Mouse (Mus musculus): Measurements from ENCODE around the gene Ctnnd2. TPM values are rescaled to one million over a fixed set of nuclear protein-coding genes. Genes with fewer than 3 reads are reported as not detected.

Ctnnd2 gene
- polyA plus RNA-seq, 1 experiment from 2014 or later: 0.85 TPM

DNA sequence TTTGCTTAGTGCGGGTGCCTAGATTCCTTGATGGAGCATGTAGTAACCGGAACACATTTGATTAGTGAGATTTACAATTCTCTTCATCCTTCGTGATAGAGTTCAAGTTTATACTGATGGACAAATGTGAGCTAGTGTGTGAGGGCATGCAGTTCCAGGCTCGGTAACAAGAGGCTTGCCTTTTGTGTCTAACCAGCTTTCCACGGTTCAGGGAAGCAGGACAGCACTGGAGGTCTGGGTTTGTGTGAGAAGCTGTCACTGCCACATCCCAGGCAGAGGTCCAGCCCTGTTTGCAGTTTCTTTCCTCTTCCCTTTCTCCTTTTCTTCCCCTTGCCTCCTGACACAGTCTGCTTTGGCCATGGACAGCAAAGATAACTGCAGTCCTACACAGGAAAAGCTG is 279.5 kb downstream of the Ctnnd2 start:
- ATAC-seq (replicated peaks; ENCODE audit: low FRiP score) (no peak), DNase-seq (ENCODE audit: low spot score) (no peak)
- Histone ChIP-seq H3K27me3 (replicated peaks; ENCODE audit: control insufficient read depth, insufficient read depth, low read length) (no peaks in the 10 kb centered on the region), H3K4me2 (no peak overlapping the region), H3K36me3 (ENCODE audit: control insufficient read depth, insufficient read depth, low read length) (no peaks in the 10 kb centered on the region), H3K9ac (ENCODE audit: low read depth, low read length) (no peak overlapping the region), H3K27ac (ENCODE audit: low read depth, low read length) (no peak overlapping the region), H3K4me1 (replicated peaks; ENCODE audit: control insufficient read depth, insufficient read depth, low read length) (no peaks in the 10 kb centered on the region), H3K4me3 (ENCODE audit: low read depth, low read length) (no peak overlapping the region), H3K9me3 (ENCODE audit: control insufficient read depth, low read length) (no peaks in the 10 kb centered on the region)
- 68% methylated on average over 5 of the region's 5 CpGs for WGBS

DNA sequence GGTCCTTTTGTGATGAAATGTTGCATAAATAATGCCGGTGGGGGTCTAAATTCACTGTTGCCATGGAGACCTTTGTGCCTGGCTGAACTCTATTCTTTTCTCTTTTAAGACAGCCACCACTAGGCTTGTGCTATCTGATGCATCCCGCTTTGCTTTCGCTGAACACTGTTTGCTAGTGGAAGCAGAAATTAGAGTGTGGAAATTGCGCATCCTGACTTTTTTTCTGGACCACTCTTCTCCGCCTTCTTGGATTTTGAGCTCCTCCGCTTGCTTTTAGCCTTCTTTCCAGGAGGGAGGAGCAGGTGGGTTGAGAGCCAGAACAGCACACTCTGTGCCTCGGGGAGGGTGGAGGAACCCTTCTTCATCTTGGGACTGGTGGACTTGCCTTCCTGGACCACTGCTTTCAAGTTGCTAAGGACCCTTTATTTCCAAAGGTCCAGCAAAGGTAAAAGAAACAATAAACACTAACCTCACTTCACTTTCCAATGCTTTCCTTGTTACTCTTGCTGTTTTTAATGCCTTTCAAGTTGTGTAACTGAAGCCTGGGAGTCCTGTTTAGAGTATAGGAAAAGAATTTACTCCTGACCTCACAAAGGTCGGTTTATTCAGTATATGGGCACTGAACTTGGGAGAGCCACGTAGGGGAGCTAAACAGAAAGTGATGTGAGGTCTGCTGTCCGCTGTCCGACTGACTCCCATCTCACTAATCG is 285.3 kb downstream of the Ctnnd2 start:
- no peak overlapping the region for H3K9ac ChIP-seq (ENCODE audit: low read depth, low read length)
- DNase-seq (ENCODE audit: low spot score) (no peak), ATAC-seq (replicated peaks; ENCODE audit: low FRiP score) (no peak)
- no peak overlapping the region for H3K4me2 ChIP-seq
- no peak overlapping the region for H3K27ac ChIP-seq (ENCODE audit: low read depth, low read length)
- no peaks in the 10 kb centered on the region for H3K27me3 ChIP-seq (replicated peaks; ENCODE audit: control insufficient read depth, insufficient read depth, low read length)
- WGBS: 71% methylated on average over 12 of the region's 12 CpGs
- H3K36me3 ChIP-seq (ENCODE audit: control insufficient read depth, insufficient read depth, low read length): no peaks in the 10 kb centered on the region
- H3K9me3 ChIP-seq (ENCODE audit: control insufficient read depth, low read length): no peaks in the 10 kb centered on the region
- H3K4me1 ChIP-seq (replicated peaks; ENCODE audit: control insufficient read depth, insufficient read depth, low read length): no peaks in the 10 kb centered on the region
- H3K4me3 ChIP-seq (ENCODE audit: low read depth, low read length): no peak overlapping the region

DNA sequence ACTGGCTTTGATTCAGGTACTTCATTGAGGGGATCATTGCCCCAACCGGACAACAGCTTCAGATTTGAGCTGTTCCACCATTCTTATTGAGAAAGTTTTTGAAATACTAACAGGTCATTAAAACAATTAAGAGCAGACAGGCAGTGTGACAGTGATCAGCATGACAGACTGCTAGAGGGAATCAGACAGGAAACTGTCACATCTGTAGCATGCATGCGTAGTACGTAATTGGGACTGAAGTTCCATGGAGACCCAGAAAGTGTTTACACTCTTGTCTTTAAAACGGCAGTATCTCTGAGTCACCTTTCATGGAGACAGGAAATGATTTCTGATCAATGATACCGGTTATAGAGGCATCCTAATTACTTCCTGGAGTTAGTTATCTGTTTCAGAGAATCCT is 286.3 kb downstream of the Ctnnd2 start:
- Histone ChIP-seq H3K9ac (ENCODE audit: low read depth, low read length) (no peak overlapping the region), H3K4me1 (replicated peaks; ENCODE audit: control insufficient read depth, insufficient read depth, low read length) (no peaks in the 10 kb centered on the region), H3K36me3 (ENCODE audit: control insufficient read depth, insufficient read depth, low read length) (no peaks in the 10 kb centered on the region), H3K9me3 (ENCODE audit: control insufficient read depth, low read length) (no peaks in the 10 kb centered on the region), H3K4me3 (ENCODE audit: low read depth, low read length) (no peak overlapping the region), H3K27ac (ENCODE audit: low read depth, low read length) (no peak overlapping the region), H3K4me2 (no peak overlapping the region), H3K27me3 (replicated peaks; ENCODE audit: control insufficient read depth, insufficient read depth, low read length) (no peaks in the 10 kb centered on the region)
- no peak for ATAC-seq (replicated peaks; ENCODE audit: low FRiP score)
- no peak for DNase-seq (ENCODE audit: low spot score)
- 71% methylated on average over 5 of the region's 5 CpGs for WGBS

DNA sequence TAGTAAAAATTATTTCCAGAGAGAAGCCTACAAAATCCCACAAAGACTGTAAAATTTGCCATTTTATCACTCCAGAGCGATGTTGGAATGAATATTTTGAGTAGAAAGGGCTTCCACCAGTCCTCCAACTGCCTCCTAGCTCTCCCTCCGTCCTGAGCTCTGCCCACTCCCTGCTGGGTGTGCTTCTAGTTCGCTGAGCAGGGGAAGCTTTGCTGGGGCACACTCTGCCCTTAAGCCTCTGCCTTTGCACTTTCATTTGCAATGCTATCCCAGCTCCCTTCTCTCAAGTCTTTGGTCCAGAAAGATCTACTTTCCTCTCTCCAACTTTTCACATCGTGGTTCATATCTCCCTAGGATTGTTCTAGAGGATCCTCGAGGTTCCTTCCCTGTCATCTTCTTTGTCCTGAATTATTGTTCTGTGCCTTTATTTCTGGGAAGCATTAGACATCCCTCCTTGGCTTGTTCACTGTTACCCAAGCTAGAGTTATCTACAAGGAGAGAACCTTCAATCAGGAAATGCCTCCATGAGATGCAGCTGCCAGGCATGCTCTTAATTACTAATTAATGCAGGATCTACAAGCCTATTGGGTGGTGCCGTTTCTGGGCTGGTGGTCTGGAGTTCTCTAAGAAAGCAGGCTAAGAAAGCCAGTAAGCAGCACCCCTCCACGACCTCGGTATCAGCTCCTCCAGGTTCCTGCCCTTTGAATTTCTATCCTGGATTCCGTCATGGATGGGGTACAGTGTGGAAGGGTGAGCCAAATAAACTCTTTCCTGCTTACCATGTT is 288.1 kb downstream of the Ctnnd2 start:
- H3K9me3 ChIP-seq (ENCODE audit: control insufficient read depth, low read length): no peaks in the 10 kb centered on the region
- DNase-seq (ENCODE audit: low spot score) (no peak), ATAC-seq (replicated peaks; ENCODE audit: low FRiP score) (no peak)
- H3K9ac ChIP-seq (ENCODE audit: low read depth, low read length): no peak overlapping the region
- H3K27ac ChIP-seq (ENCODE audit: low read depth, low read length): no peak overlapping the region
- no peaks in the 10 kb centered on the region for H3K4me1 ChIP-seq (replicated peaks; ENCODE audit: control insufficient read depth, insufficient read depth, low read length)
- no peak overlapping the region for H3K4me3 ChIP-seq (ENCODE audit: low read depth, low read length)
- no peak overlapping the region for H3K4me2 ChIP-seq
- WGBS: 56% methylated on average over 9 of the region's 9 CpGs
- no peaks in the 10 kb centered on the region for H3K36me3 ChIP-seq (ENCODE audit: control insufficient read depth, insufficient read depth, low read length)
- H3K27me3 ChIP-seq (replicated peaks; ENCODE audit: control insufficient read depth, insufficient read depth, low read length): no peaks in the 10 kb centered on the region

DNA sequence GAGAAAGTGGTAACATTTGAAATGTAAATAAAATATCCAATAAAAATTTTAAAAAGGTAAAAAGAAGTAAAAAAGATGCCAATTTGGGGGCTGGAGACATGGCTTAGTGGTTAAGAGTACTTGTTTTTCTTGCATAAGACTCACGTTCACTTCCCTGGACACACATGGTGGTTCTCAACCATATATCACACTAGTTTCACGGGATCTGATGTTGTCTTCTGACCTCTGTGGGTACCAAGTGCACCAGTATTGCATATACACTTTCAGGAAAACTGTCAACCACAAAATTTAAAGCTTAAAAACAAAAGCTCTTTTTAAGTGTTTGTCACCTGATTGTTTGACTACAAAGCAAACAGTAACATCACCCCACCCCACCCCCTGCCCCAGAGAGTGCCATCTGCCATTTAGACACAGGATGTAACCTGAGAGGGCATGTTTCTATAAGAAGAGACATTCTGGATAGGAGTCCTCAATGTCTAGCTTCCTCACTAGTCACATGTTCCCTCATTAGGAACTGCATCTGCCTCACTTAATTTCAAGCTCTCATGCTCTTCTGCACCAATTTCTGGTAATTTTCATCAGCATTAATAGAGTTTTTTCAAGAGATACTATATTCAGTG is 290.5 kb downstream of the Ctnnd2 start:
- Histone ChIP-seq H3K9ac (ENCODE audit: low read depth, low read length) (no peak overlapping the region), H3K4me3 (ENCODE audit: low read depth, low read length) (no peak overlapping the region), H3K27me3 (replicated peaks; ENCODE audit: control insufficient read depth, insufficient read depth, low read length) (no peaks in the 10 kb centered on the region), H3K4me2 (no peak overlapping the region), H3K9me3 (ENCODE audit: control insufficient read depth, low read length) (no peaks in the 10 kb centered on the region), H3K36me3 (ENCODE audit: control insufficient read depth, insufficient read depth, low read length) (no peaks in the 10 kb centered on the region), H3K27ac (ENCODE audit: low read depth, low read length) (no peak overlapping the region), H3K4me1 (replicated peaks; ENCODE audit: control insufficient read depth, insufficient read depth, low read length) (no peaks in the 10 kb centered on the region)
- DNase-seq (ENCODE audit: low spot score): no peak
- 62% methylated on average over 2 of the region's 2 CpGs for WGBS
- ATAC-seq (replicated peaks; ENCODE audit: low FRiP score): no peak

DNA sequence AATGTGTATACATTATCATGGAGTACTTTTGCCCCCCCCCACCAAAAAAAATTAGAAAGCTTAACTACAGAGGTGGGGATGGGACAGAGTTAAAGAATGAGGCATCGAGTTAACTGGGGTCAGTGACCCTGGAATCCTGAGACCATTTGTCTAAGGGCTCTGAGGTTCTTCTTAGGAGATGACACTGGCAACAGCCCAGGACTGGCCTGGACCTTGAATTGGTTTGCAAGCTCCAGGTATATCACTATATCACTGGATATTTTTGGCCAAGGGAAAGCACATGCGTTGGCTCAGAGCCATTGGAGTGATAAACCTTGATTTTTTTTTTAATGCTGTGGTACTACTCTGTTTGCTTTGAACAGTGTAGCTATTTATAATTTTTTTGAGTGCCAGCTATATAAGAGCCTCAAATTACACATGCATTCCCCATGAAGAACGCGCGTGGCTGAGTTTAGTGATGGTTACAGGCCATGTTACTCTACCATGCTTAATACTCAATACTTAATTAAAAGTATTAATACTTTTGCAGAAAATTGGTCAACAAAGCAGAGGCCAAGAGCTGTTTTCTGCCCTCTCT is 291.2 kb downstream of the Ctnnd2 start:
- DNase-seq (ENCODE audit: low spot score): no peak
- Histone ChIP-seq H3K27ac (ENCODE audit: low read depth, low read length) (no peak overlapping the region), H3K4me3 (ENCODE audit: low read depth, low read length) (no peak overlapping the region), H3K4me1 (replicated peaks; ENCODE audit: control insufficient read depth, insufficient read depth, low read length) (no peaks in the 10 kb centered on the region), H3K27me3 (replicated peaks; ENCODE audit: control insufficient read depth, insufficient read depth, low read length) (no peaks in the 10 kb centered on the region), H3K36me3 (ENCODE audit: control insufficient read depth, insufficient read depth, low read length) (no peaks in the 10 kb centered on the region), H3K9ac (ENCODE audit: low read depth, low read length) (no peak overlapping the region), H3K9me3 (ENCODE audit: control insufficient read depth, low read length) (no peaks in the 10 kb centered on the region), H3K4me2 (no peak overlapping the region)
- 78% methylated on average over 5 of the region's 5 CpGs for WGBS
- no peak for ATAC-seq (replicated peaks; ENCODE audit: low FRiP score)

DNA sequence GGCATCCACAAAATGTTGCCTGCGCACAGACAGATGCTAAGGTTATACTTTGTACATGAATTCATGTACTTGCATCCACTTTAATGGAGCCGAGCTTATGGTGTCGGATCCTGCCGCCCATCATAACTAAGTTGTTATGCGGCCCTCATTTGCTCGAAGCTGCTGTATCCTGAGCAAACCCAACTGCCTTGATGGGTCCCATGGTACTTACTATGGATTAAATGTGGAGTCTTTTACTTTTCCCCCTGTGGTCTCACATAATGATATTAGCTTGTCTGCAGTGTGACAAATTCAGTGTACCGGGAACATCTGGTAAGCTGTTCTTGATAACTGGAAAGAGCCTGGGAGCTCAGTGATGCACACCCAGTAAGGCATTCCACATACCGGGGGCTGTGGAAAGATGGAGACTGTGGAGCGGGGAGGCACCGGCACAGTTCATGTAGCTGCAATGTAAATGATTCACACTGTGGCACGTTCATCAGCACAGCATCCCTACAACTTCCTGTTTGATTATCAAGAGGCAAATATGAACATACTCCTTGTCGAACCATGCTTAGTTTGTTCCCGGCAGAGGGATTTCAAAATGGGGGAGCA is 294.7 kb downstream of the Ctnnd2 start:
- ATAC-seq (replicated peaks; ENCODE audit: low FRiP score): no peak
- 82% methylated on average over 13 of the region's 13 CpGs for WGBS

DNA sequence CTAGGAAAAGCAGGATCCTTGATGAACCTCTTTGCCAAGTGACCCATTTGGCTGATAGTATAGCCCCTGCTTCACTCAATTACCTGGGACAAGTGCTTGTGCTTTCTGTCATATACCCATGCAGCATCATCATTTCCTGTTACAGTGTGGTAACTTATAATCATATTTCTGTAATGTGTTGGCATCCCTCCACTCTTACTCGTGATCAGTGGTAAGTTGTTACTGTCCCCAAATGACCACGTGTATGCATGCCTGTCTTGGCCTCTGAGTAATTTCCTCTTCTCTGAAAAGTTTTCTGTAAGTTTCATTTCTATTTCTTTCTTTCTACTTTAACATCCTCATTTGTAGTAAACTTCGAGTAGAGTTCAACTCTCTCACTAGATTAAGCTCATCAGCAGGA is 296.4 kb downstream of the Ctnnd2 start:
- Histone ChIP-seq H3K9ac (ENCODE audit: low read depth, low read length) (no peak overlapping the region), H3K4me3 (ENCODE audit: low read depth, low read length) (no peak overlapping the region), H3K4me1 (replicated peaks; ENCODE audit: control insufficient read depth, insufficient read depth, low read length) (no peaks in the 10 kb centered on the region), H3K4me2 (no peak overlapping the region), H3K36me3 (ENCODE audit: control insufficient read depth, insufficient read depth, low read length) (no peaks in the 10 kb centered on the region), H3K27ac (ENCODE audit: low read depth, low read length) (no peak overlapping the region), H3K9me3 (ENCODE audit: control insufficient read depth, low read length) (no peaks in the 10 kb centered on the region), H3K27me3 (replicated peaks; ENCODE audit: control insufficient read depth, insufficient read depth, low read length) (no peaks in the 10 kb centered on the region)
- WGBS: 74% methylated on average over 3 of the region's 3 CpGs
- DNase-seq (ENCODE audit: low spot score): no peak
- no peak for ATAC-seq (replicated peaks; ENCODE audit: low FRiP score)

More for the DNA sequence above, 294.7 kb downstream of the Ctnnd2 start:
- Histone ChIP-seq H3K36me3 (ENCODE audit: control insufficient read depth, insufficient read depth, low read length) (no peaks in the 10 kb centered on the region), H3K27ac (ENCODE audit: low read depth, low read length) (no peak overlapping the region), H3K4me3 (ENCODE audit: low read depth, low read length) (no peak overlapping the region), H3K4me2 (no peak overlapping the region), H3K4me1 (replicated peaks; ENCODE audit: control insufficient read depth, insufficient read depth, low read length) (no peaks in the 10 kb centered on the region), H3K27me3 (replicated peaks; ENCODE audit: control insufficient read depth, insufficient read depth, low read length) (no peaks in the 10 kb centered on the region), H3K9ac (ENCODE audit: low read depth, low read length) (no peak overlapping the region), H3K9me3 (ENCODE audit: control insufficient read depth, low read length) (no peaks in the 10 kb centered on the region)
- no peak for DNase-seq (ENCODE audit: low spot score)
